Mouse (Mus musculus) bone marrow macrophage, adult 2 months (primary cell): ENCODE measurements around the gene Acyp1.

Experiments
- CTCF ChIP-seq: IDR thresholded peaks from 2 replicates; pipeline ENCODE4 v1.5.1; 2012; ENCODE audit warnings: low read depth, mild to moderate bottlenecking, low read length, moderate library complexity
- POLR2A ChIP-seq: IDR thresholded peaks from 2 replicates; pipeline ENCODE4 v1.6.1; 2012; ENCODE audit warnings: mild to moderate bottlenecking, low read depth, low read length, borderline replicate concordance

DNA sequence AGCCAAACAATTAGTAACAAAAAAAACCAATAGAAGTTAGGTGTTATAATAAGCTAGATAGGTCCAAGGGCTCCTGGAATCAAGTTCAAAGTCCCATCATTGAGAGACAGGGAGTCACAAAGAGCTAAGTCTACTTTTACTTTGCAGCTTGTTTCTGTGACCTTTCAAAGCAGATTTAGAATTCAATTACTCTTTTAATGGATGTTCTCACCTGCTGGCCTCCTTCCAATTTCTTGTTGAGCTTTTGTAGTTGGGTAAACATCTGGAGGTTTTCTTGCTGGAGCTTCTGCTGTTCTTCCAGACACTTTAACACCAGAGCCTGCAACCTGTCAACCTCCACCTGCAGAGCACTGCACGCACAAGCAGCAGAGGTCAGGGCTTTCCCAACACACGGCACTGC lies 15.0 kb upstream of the Acyp1 start:
- TF ChIP-seq CTCF, result no peak
- no peak for TF ChIP-seq POLR2A
